Mouse (Mus musculus) brain, adult 2 months (tissue): ENCODE results near the gene Strn3.
"Not testable (repeated sequence)": the region's sequence is repeated elsewhere in the genome, so short reads cannot be mapped to it uniquely, and the experiment has no call there.

ENCODE experiments used
- DNase-seq: peaks from one replicate; pipeline ENCODE4 v3.0.0; 2011; ENCODE audit warnings: low read depth, low spot score

The Strn3 gene

GRCm38 (mm10) chr12:51693419-51693818 is 1.7 kb upstream of the Strn3 start:
- no peak for DNase-seq

DNA sequence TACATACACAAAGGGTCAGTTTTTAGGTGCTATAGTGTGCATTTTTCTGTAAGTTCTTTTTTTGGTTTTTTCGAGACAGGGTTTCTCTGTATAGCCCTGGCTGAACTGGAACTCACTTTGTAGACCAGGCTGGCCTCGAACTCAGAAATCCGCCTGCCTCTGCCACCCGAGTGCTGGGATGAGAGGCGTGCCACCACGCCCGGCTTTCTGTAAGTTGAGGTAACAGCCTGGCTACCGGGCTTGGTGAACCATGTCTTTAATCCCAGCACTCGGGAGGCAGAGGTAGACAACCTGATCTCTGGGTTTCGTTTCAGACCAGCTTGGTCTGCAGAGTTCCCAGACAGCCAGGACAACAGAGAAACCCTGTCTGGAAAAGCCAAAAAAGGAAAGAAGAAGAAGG is 1.2 kb upstream of the Strn3 start:
- not testable (repeated sequence) for DNase-seq

- peak; percentile 76 for DNase-seq
Measured at GRCm38 (mm10) chr12:51690893-51691844, 528 bp downstream of the Strn3 start, which contains the start of gene Ap4s1. Gene Ap4s1 (plus strand): TSS chr12:51691033.

DNA sequence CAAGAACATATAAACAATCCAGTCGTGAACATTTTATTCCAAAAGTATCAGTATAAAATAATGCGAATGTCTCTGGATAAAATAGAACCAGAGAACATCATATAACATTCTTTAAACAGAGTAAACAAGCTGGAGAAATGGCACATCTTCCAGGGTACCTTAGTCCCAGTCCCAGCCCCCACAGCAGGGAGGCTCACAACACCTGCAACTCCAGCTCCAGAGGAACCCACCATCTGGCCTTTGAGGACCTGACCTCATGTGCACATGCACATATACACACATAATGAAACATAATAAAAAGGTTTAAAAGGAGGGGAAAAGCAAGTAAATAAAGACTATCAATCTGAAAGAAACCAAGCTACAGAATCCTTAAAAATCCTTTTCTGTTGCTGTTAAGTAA is 3.2 kb downstream of the Strn3 start:
- DNase-seq: no peak

DNA sequence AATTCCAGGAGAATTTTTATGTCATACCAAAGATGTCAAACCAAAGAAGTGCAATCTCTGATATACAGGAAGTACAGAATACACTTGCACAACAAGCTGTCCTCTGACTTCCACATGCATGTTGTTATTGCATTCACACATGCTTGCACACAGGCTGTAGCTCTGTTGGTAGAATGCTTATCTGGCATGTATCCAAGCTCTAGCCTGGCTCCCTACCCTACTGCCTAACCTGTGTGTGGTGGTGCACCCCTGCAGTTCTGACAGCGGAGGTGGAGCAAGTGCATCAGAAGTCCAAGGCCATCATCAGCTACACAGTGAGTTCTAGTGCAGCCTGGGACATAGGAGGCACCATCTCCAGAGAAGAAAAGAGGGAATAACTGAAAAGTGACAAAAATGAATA is 12.9 kb downstream of the Strn3 start:
- DNase-seq: peak; percentile 61

- no peak for DNase-seq
Measured at GRCm38 (mm10) chr12:51676442-51676841, 15.3 kb downstream of the Strn3 start.

DNA sequence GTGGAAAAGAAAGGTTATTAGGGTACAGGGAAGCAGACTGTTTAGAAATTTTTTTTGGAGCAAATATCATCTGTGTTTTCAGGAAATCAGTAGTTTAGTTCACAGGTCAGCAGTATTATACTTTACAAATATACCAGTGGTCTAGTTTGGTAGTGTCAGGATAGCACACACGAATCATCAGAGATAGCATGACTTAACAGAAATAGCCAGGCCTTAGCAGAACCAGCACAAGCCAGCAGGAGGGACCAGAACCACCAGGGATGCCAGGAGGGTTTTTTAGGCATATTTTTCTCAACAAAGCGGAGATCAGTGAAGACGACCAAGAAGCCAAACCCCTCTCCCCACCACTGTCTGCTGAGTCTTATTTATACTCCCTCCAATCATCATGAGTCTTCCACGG is 18.4 kb downstream of the Strn3 start:
- no peak for DNase-seq

- no peak for DNase-seq
Measured at GRCm38 (mm10) chr12:51671231-51671891, 20.3 kb downstream of the Strn3 start.

GRCm38 (mm10) chr12:51666708-51667430 is 24.8 kb downstream of the Strn3 start:
- peak; percentile 47 for DNase-seq

DNA sequence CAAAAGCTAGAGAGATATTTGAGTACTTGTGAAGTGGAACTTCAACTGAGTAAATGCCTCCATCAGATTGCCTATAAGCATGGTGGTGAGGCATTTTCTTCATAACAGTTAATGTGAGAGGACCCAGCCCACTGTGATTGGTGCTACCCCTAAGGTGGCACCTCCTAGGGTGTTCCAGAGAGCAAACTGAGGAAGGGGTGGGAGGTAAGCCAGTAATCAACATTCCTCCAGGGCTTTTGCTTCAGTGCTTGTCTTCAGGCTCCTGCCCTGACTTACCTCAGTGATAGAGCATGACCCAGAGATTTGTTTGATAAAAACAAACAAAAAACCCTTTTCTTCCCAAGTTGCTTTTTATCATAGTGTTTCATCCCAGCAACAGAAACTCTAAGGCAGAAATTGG is 27.8 kb downstream of the Strn3 start:
- no peak for DNase-seq

DNA sequence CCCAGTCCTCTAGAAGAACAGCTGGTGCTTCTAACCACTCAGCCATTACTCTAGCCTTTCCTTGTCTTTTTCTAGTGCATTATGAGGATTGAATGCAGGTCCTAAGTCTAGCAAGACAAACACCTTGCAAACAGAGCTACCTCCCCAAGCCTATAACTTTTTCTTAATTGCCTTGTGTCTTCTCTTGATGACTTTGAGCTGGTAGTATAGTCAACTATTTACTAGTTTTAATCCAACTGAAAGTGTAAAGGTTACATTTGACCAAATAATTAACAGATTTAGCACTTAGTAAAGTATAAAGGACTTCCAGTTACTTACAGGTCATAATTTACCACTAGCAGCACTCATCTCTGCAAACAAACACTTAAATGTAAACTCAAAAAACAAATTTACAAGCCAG is 28.7 kb downstream of the Strn3 start:
- DNase-seq: no peak

DNA sequence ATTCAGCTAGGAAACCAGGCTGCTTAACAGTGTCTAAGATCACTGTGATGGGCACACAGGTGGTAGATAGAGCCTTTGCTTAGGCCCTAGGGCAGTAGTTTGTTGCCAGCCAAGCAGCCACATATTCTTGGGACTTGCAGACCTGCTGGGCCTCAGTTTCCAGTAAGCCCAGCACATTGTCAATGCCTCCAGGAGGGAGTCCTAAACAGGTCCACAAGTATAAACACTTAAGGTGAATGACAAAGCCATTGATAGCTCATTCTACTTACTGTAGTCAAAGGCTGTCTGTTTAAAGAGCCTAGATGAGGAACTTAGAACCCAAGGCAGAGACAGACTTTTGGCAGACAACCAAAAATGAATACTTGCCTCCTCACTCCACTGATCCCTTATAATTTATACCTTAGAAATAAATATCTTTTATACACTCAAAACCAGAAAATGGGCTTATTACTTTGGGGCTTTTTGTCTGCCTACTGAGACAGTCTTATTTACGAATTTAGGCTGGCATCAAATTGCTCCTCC is 35.7 kb downstream of the Strn3 start:
- peak; percentile 10 for DNase-seq

- not testable (repeated sequence) for DNase-seq
Measured at GRCm38 (mm10) chr12:51649401-51649800, 42.3 kb downstream of the Strn3 start.

GRCm38 (mm10) chr12:51641871-51642270 is 49.8 kb downstream of the Strn3 start:
- no peak for DNase-seq

- DNase-seq: no peak
Measured at GRCm38 (mm10) chr12:51636689-51637470, 54.8 kb downstream of the Strn3 start.

- DNase-seq: no peak
Measured at GRCm38 (mm10) chr12:51636260-51636659, 55.4 kb downstream of the Strn3 start.

DNA sequence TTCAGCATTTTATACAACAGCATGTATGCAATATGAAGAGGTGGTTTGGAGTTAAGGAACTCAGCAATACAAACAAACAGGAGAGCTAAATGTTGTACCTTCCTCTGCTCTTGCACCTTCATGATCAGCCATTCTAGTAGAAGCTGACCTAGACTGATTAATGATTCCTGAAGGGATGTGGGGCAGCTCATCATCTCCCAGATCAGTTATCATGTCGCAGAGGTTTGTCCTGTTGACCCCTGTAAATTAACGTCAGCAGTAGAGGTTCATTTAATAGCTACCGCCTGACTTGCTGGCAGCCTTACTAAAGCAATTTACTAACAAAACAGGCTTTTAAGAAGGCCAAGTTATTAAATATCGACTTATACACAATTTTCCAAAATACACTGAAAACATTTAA is 58.2 kb downstream of the Strn3 start:
- DNase-seq: no peak

- no peak for DNase-seq
Measured at GRCm38 (mm10) chr12:51623366-51623694, 68.4 kb downstream of the Strn3 start.

- peak; percentile 57 for DNase-seq
Measured at GRCm38 (mm10) chr12:51622670-51623365, 68.9 kb downstream of the Strn3 start.

- no peak for DNase-seq
Measured at GRCm38 (mm10) chr12:51621161-51621560, 70.5 kb downstream of the Strn3 start.

- DNase-seq: no peak
Measured at GRCm38 (mm10) chr12:51620572-51620971, 71.1 kb downstream of the Strn3 start.
